ENCODE assay signal across 11 mouse cellular contexts in genomic region chr1:162589443-162589842, GRCm38 (mm10). TPM values are rescaled to one million over a fixed set of nuclear protein-coding genes. Genes with fewer than 3 reads are reported as not detected.
DNase-seq lines count a peak whose midpoint lies in the region; ATAC-seq and TF ChIP-seq lines count a peak whose summit lies in the region.
"Had no signal": no experiment of that assay in that cellular context is flagged by ENCODE, and none has a peak within 500 bp of the region (broad histone marks: within the 10 kb centered on the region; RNA-seq: fewer than 3 reads in every experiment).

No protein-coding gene starts in this region.

- no peaks in the 10 kb centered on the region for H3K9me3 ChIP-seq in forebrain, embryonic 15.5 days
- no peaks in the 10 kb centered on the region for H3K9me3 ChIP-seq in liver, embryonic 12.5 days (replicated peaks)
- H3K9me3 ChIP-seq: embryonic facial prominence, embryonic 15.5 days; liver, embryonic 15.5 days had no signal

- H3K27ac ChIP-seq in heart, adult 2 months, result peak overlapping the region; percentile 22; the same call in 1 of the 2 replicates
- H3K27ac ChIP-seq in forebrain, embryonic 15.5 days (replicated peaks), result no peak overlapping the region
- no peak overlapping the region for H3K27ac ChIP-seq in liver, embryonic 12.5 days
- H3K27ac ChIP-seq: embryonic facial prominence, embryonic 15.5 days; liver, embryonic 15.5 days had no signal

- no peak overlapping the region for H3K4me3 ChIP-seq in heart, adult 2 months
- no peak overlapping the region for H3K4me3 ChIP-seq in forebrain, embryonic 15.5 days
- H3K4me3 ChIP-seq in liver, embryonic 12.5 days, result no peak overlapping the region
- H3K4me3 ChIP-seq: embryonic facial prominence, embryonic 15.5 days; liver, embryonic 15.5 days had no signal

- TF ChIP-seq POLR2A in heart, adult 2 months (IDR thresholded peaks at IDR 0.05; ENCODE audit: insufficient read depth, low read depth, low read length), result no peak

- H3K79me2 ChIP-seq in heart, adult 2 months (replicated peaks; ENCODE audit: control insufficient read depth, insufficient read depth, low read length), result no peaks in the 10 kb centered on the region

- TF ChIP-seq CTCF in heart, adult 2 months (IDR thresholded peaks at IDR 0.05), result no peak

- DNase-seq in heart, adult 2 months, result peak in 1 of 2 experiments; percentile 9
- no peak for DNase-seq in heart, postnatal 14 days
- DNase-seq in R1 (ENCODE audit: low read depth, low spot score), result peak; percentile 61
- no peak for DNase-seq in cerebellum, adult 11-12 months

- H3K9ac ChIP-seq in heart, adult 2 months (ENCODE audit: low read depth, low read length), result no peak overlapping the region
- H3K9ac ChIP-seq in forebrain, embryonic 15.5 days (replicated peaks), result no peak overlapping the region
- no peak overlapping the region for H3K9ac ChIP-seq in liver, embryonic 12.5 days
- H3K9ac ChIP-seq: embryonic facial prominence, embryonic 15.5 days; liver, embryonic 15.5 days had no signal

- H3K36me3 ChIP-seq in heart, adult 2 months (ENCODE audit: control insufficient read depth, insufficient read depth, low read length), result no peaks in the 10 kb centered on the region
- H3K36me3 ChIP-seq in forebrain, embryonic 15.5 days, result peaks cover 9% of the 10 kb centered on the region; the same call in 1 of the 2 replicates
- peaks cover 3% of the 10 kb centered on the region; the same call in 1 of the 2 replicates for H3K36me3 ChIP-seq in liver, embryonic 12.5 days

- H3K4me2 ChIP-seq in forebrain, embryonic 15.5 days (replicated peaks), result no peak overlapping the region
- 0 out of 2 replicates have a peak overlapping the region, but pooled peaks have one; percentile 18 for H3K4me2 ChIP-seq in liver, embryonic 12.5 days
- H3K4me2 ChIP-seq: embryonic facial prominence, embryonic 15.5 days; liver, embryonic 15.5 days had no signal

- TF ChIP-seq EP300 in heart, adult 2 months (IDR thresholded peaks at IDR 0.05; ENCODE audit: insufficient read depth, low read depth, low read length), result no peak

- 36% methylated on average over 9 of the region's 9 CpGs for WGBS in heart, adult 2 months
- WGBS in forebrain, embryonic 15.5 days, result 5% methylated on average over 9 of the region's 9 CpGs
- WGBS in liver, embryonic 12.5 days (ENCODE audit: insufficient replicate concordance), result 33% methylated on average over 9 of the region's 9 CpGs

- no peaks in the 10 kb centered on the region; the same call in 1 of the 2 replicates for H3K4me1 ChIP-seq in heart, adult 2 months (ENCODE audit: control insufficient read depth, insufficient read depth, low read length)
- peaks cover 8% of the 10 kb centered on the region for H3K4me1 ChIP-seq in forebrain, embryonic 15.5 days
- peaks cover 17% of the 10 kb centered on the region for H3K4me1 ChIP-seq in liver, embryonic 12.5 days
- H3K4me1 ChIP-seq: embryonic facial prominence, embryonic 15.5 days had no signal

- no peaks in the 10 kb centered on the region for H3K27me3 ChIP-seq in heart, adult 2 months (ENCODE audit: control insufficient read depth, insufficient read depth, low read length)
- H3K27me3 ChIP-seq in forebrain, embryonic 15.5 days, result no peaks in the 10 kb centered on the region
- H3K27me3 ChIP-seq in liver, embryonic 12.5 days (replicated peaks), result no peaks in the 10 kb centered on the region
- H3K27me3 ChIP-seq: embryonic facial prominence, embryonic 15.5 days; liver, embryonic 15.5 days had no signal

- peak; percentile 76 for ATAC-seq in forebrain, embryonic 15.5 days (replicated peaks)
- ATAC-seq in liver, embryonic 12.5 days, result peak; percentile 27; the same call in 1 of the 2 replicates
- ATAC-seq in megakaryocyte, adult 5-6 weeks (ENCODE audit: poor library complexity, severe bottlenecking), result no peak
- ATAC-seq in cerebellum, adult (ENCODE audit: insufficient number of reproducible peaks, low FRiP score, low TSS enrichment), result no peak

- intact Hi-C loops in heart, adult 2 months (cut with DNase I), result no loop called here
- intact Hi-C loops in heart, postnatal 14 days (cut with DNase I), result no loop called here

RNA-seq across cellular contexts. Expression of gene Vamp4, which starts 19.1 kb away (rescaled TPM):
- total RNA-seq in heart, adult 2 months (2021), result 10 to 100 TPM; 22.5 to 23.1 TPM
- 6.8 and 11.8 TPM in 2 replicates for polyA plus RNA-seq in heart, adult 2 months (2012; rRNA removed)
- 10 to 100 TPM; 19.1 to 20.3 TPM for total RNA-seq in heart, postnatal 14 days (2021)
- polyA plus RNA-seq in forebrain, embryonic 15.5 days (2015; fragmentation: Nextera tagmentation; extraction: Ambion mirVana), result 70.7 and 76.7 TPM in 2 replicates
- 19.6 and 19.7 TPM in 2 replicates for polyA plus RNA-seq in liver, embryonic 12.5 days (2016; fragmentation: Nextera tagmentation; extraction: Ambion mirVana)
- total RNA-seq in megakaryocyte, adult 5-6 weeks (2015), result 78.4 and 90.1 TPM in 2 replicates
- total RNA-seq in megakaryocyte, adult 5-6 weeks (2017), result 43.3 and 43.5 TPM in 2 replicates

RNA-seq across cellular contexts. Expression of gene Mettl13, which starts 41.1 kb away (rescaled TPM):
- total RNA-seq in heart, adult 2 months (2021), result 1 to 10 TPM; 4.1 to 5.4 TPM
- polyA plus RNA-seq in heart, adult 2 months (2012; rRNA removed), result 4.1 and 4.5 TPM in 2 replicates
- total RNA-seq in heart, postnatal 14 days (2021), result 1 to 10 TPM; 4.6 to 5.9 TPM
- polyA plus RNA-seq in forebrain, embryonic 15.5 days (2015; fragmentation: Nextera tagmentation; extraction: Ambion mirVana), result 22.2 and 24.7 TPM in 2 replicates
- polyA plus RNA-seq in liver, embryonic 12.5 days (2016; fragmentation: Nextera tagmentation; extraction: Ambion mirVana), result 20.9 and 22.7 TPM in 2 replicates
- 1.9 and 3.2 TPM in 2 replicates for total RNA-seq in megakaryocyte, adult 5-6 weeks (2015)
- 4.7 and 5.8 TPM in 2 replicates for total RNA-seq in megakaryocyte, adult 5-6 weeks (2017)

RNA-seq across cellular contexts. Expression of gene Myoc, which starts 49.5 kb away (rescaled TPM):
- total RNA-seq in heart, adult 2 months (2021), result 1 to 10 TPM; 2.5 to 3.3 TPM
- polyA plus RNA-seq in heart, adult 2 months (2012; rRNA removed), result 4.7 and 4.9 TPM in 2 replicates
- total RNA-seq in heart, postnatal 14 days (2021), result 1 to 10 TPM in 1 of 2 experiments, under 1 TPM in 1; 0.71 to 1.3 TPM
- not detected in 2 replicates for polyA plus RNA-seq in forebrain, embryonic 15.5 days (2015; fragmentation: Nextera tagmentation; extraction: Ambion mirVana)
- not detected in 2 replicates for polyA plus RNA-seq in liver, embryonic 12.5 days (2016; fragmentation: Nextera tagmentation; extraction: Ambion mirVana)
- not detected in 2 replicates for total RNA-seq in megakaryocyte, adult 5-6 weeks (2015)
- not detected in 2 replicates for total RNA-seq in megakaryocyte, adult 5-6 weeks (2017)
- polyA plus RNA-seq: liver, embryonic 15.5 days; stomach, embryonic 16.5 days had no signal

Comparison
In these comparisons a context has a peak if more than half of its experiments do, and no peak if none do; other contexts are left out.
1. ATAC-seq: peak in forebrain, embryonic 15.5 days (single experiment) and liver, embryonic 12.5 days (single experiment); none in megakaryocyte, adult 5-6 weeks (single experiment) and cerebellum, adult (single experiment).